Mouse (Mus musculus): ENCODE data around the gene Arhgap44.

Gene Arhgap44

DNA sequence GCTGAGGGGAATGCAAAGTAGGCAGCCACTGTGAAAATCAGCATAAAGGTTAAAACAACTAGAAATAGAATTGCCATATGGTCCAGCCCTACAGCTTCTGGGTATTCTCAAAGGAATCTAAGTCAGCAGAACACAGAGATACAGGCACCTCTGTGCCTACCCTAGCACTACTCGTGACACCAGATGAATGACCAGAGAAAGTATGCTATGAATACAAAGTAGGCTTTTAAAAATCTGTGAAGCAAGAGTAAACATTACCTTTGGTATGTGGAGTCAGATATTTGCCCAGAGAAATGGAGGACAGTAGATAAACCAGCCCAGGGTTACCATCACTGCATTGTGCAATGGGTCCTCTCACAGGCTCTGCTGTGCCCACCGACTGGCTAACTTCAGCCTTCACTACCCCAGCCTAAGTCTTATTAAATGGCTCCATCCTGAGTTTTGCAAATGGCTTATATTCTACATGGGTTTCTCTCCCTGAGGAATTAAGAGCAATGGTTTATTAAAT is 25.6 kb downstream of the Arhgap44 start:
- 60% methylated on average over 2 of the region's 2 CpGs for WGBS

- WGBS = 47% methylated on average over 8 of the region's 8 CpGs
These were observed 27.5 kb downstream of the Arhgap44 start for GRCm38 (mm10) chr11:65135251-65135739.

DNA sequence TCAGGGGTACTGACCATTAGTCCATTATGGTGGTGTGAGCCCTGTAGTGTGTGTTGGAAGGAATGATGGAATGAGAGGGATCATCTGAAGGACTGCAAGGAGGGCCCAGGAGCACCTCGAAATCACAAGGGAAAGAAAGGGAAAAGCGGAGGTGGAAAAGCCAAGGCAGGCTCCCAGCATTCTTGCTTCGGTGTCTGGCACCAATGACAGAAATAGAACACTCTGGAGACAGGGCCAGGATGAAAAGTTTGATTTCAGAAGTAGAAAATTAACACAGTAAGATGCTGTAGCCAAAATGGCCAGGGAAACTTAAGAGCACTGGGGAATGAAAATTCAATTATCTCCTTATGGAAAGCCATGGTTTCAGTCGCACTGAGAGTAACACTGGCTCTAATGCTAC is 29.1 kb downstream of the Arhgap44 start:
- WGBS = 50% methylated on average over 4 of the region's 4 CpGs

- WGBS = 74% methylated on average over 4 of the region's 4 CpGs
These were observed 33.7 kb downstream of the Arhgap44 start for GRCm38 (mm10) chr11:65129110-65129509.

- WGBS = 67% methylated on average over 4 of the region's 4 CpGs
These were observed 34.1 kb downstream of the Arhgap44 start for GRCm38 (mm10) chr11:65128666-65129065.

- WGBS = 51% methylated on average over 9 of the region's 9 CpGs
These were observed 36.2 kb downstream of the Arhgap44 start for GRCm38 (mm10) chr11:65126566-65126965.

DNA sequence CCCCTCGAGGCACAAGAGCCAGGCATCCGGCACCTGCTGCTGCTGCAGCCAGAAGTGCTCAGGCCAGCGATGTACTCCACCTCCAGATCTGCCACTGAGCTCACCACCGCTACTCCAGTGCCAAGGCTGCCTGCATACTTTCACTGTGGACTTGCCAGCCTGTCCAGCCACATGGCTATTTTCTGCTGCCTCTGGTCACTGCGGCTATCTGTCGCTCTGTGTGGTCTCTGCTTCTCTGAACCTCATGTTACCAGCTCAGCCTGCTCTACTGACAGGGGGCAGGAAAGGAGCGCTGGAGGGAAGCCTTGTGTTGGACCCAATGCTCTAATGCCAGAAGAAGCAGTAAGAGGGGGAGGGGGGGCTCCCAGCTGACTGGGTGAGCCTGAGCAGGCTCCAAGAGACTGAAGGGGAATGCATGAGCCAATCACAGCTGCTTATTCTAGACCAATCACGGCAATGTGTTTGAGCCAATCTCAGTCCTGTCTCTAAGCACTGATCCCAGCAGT is 37.8 kb downstream of the Arhgap44 start:
- 37% methylated on average over 8 of the region's 8 CpGs for WGBS

- 90% methylated on average over 4 of the region's 4 CpGs for WGBS
These were observed 42.5 kb downstream of the Arhgap44 start for GRCm38 (mm10) chr11:65120276-65120675.

GRCm38 (mm10) chr11:65115811-65116210 is 47.0 kb downstream of the Arhgap44 start:
- WGBS = 76% methylated on average over 6 of the region's 6 CpGs

GRCm38 (mm10) chr11:65112086-65112485 is 50.7 kb downstream of the Arhgap44 start:
- WGBS = 59% methylated on average over 4 of the region's 4 CpGs

DNA sequence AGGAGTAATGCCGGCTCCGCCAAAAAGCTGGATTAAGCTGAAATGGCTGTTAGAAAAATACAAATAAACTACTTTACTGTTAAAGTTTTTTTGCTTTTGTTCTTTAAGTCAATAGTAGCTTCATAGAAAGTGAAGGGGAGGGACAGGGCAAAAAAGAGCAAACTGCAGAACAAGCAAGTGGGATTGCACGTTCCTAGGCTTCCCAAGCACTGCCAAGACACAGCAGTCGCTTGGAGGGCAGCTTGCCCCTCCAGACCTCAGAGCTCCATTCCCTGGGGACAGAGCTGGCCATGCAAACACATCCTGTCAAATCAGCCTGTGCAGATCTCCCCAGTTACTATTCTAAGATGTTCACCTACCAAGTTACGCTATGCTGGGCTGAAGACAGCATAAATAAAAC is 51.1 kb downstream of the Arhgap44 start:
- WGBS = 59% methylated on average over 5 of the region's 5 CpGs

GRCm38 (mm10) chr11:65110058-65110457 is 52.7 kb downstream of the Arhgap44 start:
- 72% methylated on average over 10 of the region's 10 CpGs for WGBS

DNA sequence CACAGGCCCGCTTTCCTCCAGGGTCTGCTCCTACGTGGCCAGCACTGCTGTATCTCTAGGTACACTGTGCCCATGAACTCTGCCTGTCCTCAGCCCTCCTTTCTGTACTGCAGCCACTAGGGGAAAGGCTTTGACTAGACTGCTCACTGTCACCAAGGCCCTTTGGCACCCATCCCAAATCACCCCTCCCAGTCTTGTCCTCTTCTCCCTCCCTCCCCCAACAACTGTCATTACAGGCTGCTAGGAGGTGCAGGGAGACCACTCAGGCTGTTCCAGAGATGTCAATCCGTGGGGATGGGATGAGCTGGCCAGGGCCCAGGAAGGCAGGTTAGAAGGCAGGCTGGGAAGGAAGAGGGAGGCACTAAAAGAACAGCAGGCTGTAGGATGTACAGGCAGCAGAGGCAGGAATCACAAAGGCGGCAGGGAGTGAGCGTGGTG is 55.0 kb downstream of the Arhgap44 start:
- 36% methylated on average over 5 of the region's 5 CpGs for WGBS

- 73% methylated on average over 4 of the region's 4 CpGs for WGBS
These were observed 55.6 kb downstream of the Arhgap44 start for GRCm38 (mm10) chr11:65107151-65107550.

GRCm38 (mm10) chr11:65104076-65104475 is 58.7 kb downstream of the Arhgap44 start:
- 55% methylated on average over 3 of the region's 3 CpGs for WGBS

DNA sequence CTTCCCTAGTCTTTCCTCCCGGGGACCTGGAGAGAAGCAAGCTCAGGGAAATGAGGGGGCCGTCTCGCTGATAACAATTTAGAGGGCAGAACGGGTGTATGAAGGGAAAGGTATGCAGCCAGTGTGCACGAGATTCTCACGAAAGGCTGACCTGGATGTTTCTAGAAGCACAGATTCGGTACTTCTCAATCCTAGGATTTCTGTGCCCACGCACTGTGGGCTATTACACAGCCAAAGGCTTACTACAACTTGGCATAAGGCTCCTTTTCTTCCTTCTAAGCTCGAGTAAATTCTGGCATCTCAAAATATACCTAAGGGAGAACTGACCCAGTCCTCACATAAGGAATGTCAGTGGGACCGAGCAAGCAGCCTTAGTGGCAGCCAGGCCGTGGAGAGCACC is 61.6 kb downstream of the Arhgap44 start:
- 51% methylated on average over 11 of the region's 11 CpGs for WGBS

GRCm38 (mm10) chr11:65100031-65100430 is 62.7 kb downstream of the Arhgap44 start:
- 68% methylated on average over 8 of the region's 8 CpGs for WGBS

DNA sequence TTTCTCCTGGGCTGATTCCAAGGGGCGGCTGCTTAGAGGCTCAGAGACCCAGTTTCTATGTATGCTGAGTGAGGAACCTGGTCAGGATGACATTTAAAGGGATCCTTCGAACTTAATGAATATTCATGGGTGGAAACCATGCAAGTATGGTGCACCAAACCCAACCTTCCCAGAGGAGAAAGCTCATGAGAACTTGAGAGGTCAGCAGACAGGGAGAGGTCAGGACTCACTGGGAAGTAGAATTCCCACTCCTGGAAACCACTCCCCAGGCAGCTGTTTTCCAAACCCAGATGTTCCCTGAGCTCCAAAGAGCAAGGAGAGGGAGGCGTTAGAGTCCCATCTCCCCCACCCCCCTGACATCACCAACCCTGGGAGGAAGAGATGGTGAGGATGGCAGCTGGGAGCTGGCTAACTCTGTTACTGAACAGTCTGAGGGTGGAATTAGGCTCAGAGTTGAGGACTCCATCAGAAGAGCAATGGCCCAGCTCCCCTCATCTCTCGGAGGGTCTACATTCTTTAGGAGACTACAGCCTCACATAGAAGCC is 65.2 kb downstream of the Arhgap44 start:
- WGBS = 81% methylated on average over 4 of the region's 4 CpGs

DNA sequence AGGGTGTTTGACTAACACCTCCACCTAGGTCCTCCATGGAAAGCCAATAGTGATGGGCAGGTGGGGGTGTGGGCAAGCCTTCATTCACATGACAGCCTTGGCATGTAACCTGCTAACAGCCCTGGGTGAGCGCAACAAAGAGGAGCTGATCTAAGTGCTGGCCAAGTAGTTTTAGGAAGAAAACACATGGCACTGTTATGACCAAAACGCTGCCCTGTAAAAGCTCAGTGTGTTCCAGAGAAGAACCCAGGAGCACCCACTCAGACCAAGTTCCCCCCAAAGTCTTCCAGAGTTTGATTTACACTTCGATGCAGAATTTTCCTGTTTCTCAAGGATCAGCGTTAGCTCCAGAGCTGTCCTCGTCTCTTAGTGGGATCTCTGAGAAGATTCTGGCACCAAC is 65.9 kb downstream of the Arhgap44 start:
- 72% methylated on average over 5 of the region's 5 CpGs for WGBS

DNA sequence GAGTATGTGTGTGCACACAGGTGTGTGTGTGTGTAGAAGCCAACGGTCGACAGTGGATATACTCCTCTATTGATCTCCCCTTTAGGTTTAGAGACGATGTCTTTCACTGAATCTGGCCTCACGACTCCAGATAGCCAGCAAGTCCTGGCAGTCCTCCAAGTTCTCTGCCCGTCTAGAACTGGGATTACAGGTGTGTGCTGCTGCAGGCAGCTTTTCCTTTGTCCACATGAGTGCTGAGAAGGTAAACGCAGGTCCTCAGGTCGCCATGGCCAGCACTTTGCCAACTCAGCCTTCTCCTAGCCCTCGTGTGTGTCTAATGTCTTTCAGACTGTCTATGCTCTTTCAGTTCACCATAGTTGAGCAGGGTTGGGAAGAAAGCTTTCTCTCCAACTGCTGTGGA is 69.9 kb downstream of the Arhgap44 start:
- WGBS = 76% methylated on average over 8 of the region's 8 CpGs

- WGBS = 73% methylated on average over 6 of the region's 6 CpGs
These were observed 72.4 kb downstream of the Arhgap44 start for GRCm38 (mm10) chr11:65090386-65090785.

DNA sequence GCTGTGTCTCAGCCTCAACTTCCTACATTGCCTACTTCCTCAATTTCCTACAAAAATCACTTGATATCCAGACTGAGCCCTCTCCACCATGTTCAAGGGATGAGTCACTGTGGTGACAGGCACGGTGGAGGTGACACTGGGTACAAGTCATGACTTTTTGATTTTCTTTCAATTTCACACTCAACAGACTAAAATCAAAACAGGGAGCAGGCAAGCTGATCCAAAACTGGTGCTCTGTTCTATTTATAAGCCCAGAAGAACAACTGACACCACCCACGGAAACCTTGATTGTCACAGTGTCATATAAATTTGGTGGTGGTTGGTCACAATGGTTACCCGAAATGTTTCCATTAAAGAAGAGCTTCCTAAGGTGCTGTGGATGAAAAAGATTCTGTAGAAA is 72.8 kb downstream of the Arhgap44 start:
- WGBS = 53% methylated on average over 3 of the region's 3 CpGs

DNA sequence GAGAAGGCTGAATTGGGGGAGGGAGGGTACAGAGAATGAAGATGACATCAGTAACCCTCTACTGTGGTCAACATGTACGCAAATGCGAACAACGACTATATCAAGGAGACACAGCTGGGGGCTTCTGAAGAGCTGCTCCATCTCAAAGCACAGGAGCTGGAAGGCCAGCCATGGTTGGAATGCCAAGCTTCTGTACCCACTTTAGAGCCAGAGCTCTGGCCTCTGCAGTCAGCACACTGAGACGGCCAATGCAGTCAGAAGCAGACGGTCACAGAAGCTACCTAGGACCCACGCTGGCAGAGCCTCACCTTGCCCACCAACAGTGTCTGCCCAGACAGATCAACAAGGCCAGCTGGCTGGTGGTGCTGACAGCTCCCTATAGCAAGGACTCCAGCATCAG is 73.5 kb downstream of the Arhgap44 start:
- 86% methylated on average over 6 of the region's 6 CpGs for WGBS
